Mouse (Mus musculus) hindbrain, postnatal 0 days (tissue): Measurements from ENCODE around the gene Pik3ca. TPM values are rescaled to one million over a fixed set of nuclear protein-coding genes. Genes with fewer than 3 reads are reported as not detected.

Experiments
- ATAC-seq: fragments of 200-750 bp; cut with Nextera tagmentation; 2 replicates; pipeline ENCODE4 v1.8.0; 2017; ENCODE audit warnings: mild to moderate bottlenecking, moderate TSS enrichment, moderate library complexity
- DNase-seq: peaks from one replicate; pipeline ENCODE4 v3.0.0-alpha.2; 2015; ENCODE audit warnings: low spot score
- H3K27ac ChIP-seq: fragments of 300-500 bp; sonication (generic); 2 replicates; pipeline ENCODE4 v1.5.1; 2014; ENCODE audit warnings: mild to moderate bottlenecking
- H3K27me3 ChIP-seq: fragments of 300-500 bp; sonication (generic); 2 replicates; pipeline ENCODE4 v1.6.1; 2014; ENCODE audit warnings: low read length, mixed read lengths; ENCODE audit not compliant: insufficient read depth
- H3K36me3 ChIP-seq: fragments of 300-500 bp; sonication (generic); 2 replicates; pipeline ENCODE4 v1.6.1; 2014; ENCODE audit warnings: low read length, mixed read lengths; ENCODE audit not compliant: insufficient read depth
- H3K4me1 ChIP-seq: fragments of 300-500 bp; sonication (generic); 2 replicates; pipeline ENCODE4 v1.6.1; 2014; ENCODE audit warnings: antibody characterized with exemption, low read length, mixed read lengths; ENCODE audit not compliant: insufficient read depth
- H3K4me2 ChIP-seq: fragments of 300-500 bp; sonication (generic); 2 replicates; pipeline ENCODE4 v1.6.1; 2014; ENCODE audit warnings: low read depth, mild to moderate bottlenecking, low read length, moderate library complexity, mixed read lengths
- H3K4me3 ChIP-seq: fragments of 300-500 bp; sonication (generic); 2 replicates; pipeline ENCODE4 v1.5.1; 2014; ENCODE audit warnings: low read length
- H3K9ac ChIP-seq: fragments of 300-500 bp; sonication (generic); replicated peaks from 2 replicates; pipeline ENCODE4 v1.6.1; 2014; ENCODE audit warnings: mild to moderate bottlenecking, low read length, moderate library complexity, mixed read lengths
- H3K9me3 ChIP-seq: fragments of 300-500 bp; sonication (generic); 2 replicates; pipeline ENCODE4 v1.6.1; 2016; ENCODE audit warnings: low read length, mixed read lengths
- CTCF ChIP-seq: IDR thresholded peaks from 2 replicates; pipeline ENCODE4 v1.5.1; 2016; ENCODE audit warnings: antibody characterized with exemption, control low read depth, low read depth
- WGBS: fragments of 180-500 bp; shearing (Covaris S2); extraction: QIAGEN DNeasy Blood & Tissue Kit; methylation state at CpG from one replicate; pipeline ENCODE4 v1.1.7; 2014; 5-methylcytosine and 5-hydroxymethylcytosine counted together
- polyA plus RNA-seq: library from polyadenylated mRNA; unstranded; fragments of >200 nt; fragmentation: Nextera tagmentation; extraction: Ambion mirVana; gene quantifications from 2 replicates; pipeline ENCODE4 v1.2.1, GENCODE M21; 2015
- total RNA-seq: library from RNA; depleted of rRNA; stranded (reverse); fragments of >200 nt; gene quantifications from 2 replicates; pipeline ENCODE4 v1.2.3, GENCODE M21; 2014

Pik3ca gene
- total and polyA plus RNA-seq, 2 experiments from 2014 or later = 9.0 to 35.0 TPM

DNA sequence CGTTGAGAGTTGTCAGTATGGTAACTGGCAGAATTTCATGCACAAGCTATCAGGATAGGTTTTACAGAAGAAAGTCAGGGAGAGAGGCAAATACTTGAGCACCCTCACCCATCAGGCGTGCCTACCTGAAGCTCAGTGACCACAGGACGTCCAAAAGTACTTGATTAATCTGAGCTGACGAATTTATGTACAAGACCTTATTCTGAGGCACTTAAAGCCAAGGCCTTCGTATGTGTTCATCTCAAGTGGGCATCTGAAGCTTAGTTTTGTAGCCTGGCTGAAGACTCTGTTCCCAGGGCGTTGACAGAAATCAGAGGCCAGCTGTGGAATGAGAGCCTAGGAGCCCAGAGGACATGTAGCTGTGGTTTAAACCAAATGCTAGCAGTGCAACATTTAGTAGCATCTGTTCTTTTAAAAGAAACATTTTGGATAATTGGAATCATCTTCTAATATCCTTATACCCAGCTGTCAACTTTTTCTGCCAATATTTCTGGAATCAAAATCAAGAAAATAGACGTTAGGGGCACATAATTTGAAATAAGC lies 15.1 kb downstream of the Pik3ca start:
- Histone ChIP-seq H3K27ac (no peak overlapping the region), H3K4me2 (no peak overlapping the region), H3K9ac (no peak overlapping the region), H3K4me1 (no peaks in the 10 kb centered on the region; the same call in 1 of the 2 replicates), H3K36me3 (no peaks in the 10 kb centered on the region), H3K27me3 (no peaks in the 10 kb centered on the region), H3K9me3 (no peaks in the 10 kb centered on the region), H3K4me3 (no peak overlapping the region)
- ATAC-seq = no peak
- TF ChIP-seq CTCF = no peak
- DNase-seq = no peak
- 76% methylated on average over 7 of the region's 7 CpGs for whole genome bisulfite sequencing

DNA sequence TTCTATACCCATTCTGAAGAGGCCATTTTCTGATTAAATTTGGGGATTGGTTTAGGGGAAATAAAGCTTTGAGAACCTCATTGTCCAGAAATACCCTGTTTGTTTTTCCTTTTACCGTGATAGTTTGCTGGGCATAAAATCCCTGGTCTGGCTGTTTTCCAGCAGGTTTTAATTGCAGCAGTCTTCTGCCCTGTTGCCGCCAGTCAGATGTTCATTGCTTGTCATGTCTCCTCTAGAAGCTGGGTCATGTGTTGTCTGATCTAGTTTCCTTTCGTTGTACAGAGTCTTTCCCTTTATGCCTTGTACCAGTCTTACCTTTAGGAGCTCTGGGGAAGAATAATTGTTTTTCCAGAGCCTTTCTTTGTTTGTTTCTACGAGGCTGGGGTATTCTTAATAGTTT lies 16.9 kb downstream of the Pik3ca start:
- no peak for ATAC-seq
- DNase-seq = peak; percentile 30
- Histone ChIP-seq H3K27me3 (no peaks in the 10 kb centered on the region), H3K4me3 (no peak overlapping the region), H3K27ac (no peak overlapping the region), H3K9me3 (no peaks in the 10 kb centered on the region), H3K4me1 (no peaks in the 10 kb centered on the region; the same call in 1 of the 2 replicates), H3K4me2 (no peak overlapping the region), H3K9ac (no peak overlapping the region), H3K36me3 (no peaks in the 10 kb centered on the region)
- no peak for TF ChIP-seq CTCF
- WGBS = 21% methylated on average over 4 of the region's 4 CpGs

DNA sequence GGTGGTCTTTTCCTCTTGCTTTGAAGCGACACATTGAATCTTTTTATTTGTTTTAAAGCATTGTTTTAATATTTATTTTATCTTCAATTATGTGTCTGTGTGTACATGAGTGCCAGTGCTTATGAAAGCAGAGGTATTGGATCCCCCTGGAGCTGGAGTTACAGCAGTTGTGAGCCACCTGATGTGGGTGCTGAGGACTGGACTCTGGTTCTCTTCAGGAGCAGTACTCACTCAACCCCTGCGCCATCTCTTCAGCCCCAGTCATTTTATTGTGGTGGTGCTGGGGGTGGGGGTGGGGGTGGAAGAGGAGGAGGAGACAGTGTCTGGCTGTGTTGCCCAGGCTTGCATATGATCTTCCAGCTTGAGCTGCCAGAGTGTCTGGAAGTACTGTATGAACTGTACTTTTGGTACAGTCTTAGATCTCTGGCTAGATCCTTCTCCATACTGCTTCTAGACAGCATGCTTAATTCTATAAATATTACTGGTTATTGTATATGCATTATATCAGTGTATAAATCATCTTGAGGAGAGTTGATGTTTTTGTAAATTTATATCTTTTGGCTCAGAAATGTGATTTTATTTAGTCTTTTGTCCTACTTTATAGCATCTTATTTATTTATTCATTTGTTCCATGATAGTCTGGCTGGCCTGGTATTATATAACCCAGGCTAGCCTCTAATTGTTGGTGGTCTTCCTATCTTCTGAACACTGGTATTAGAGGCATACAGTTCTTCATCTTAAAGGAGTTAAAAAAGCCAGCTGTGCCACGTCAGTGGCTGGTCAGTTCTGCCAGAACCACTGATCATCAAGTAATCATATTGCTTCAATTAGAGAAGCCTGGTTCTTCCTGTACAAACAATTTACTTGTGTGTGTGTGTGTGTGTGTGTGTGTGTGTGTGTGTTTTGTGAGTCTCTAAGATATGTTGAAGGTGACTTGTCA lies 18.2 kb downstream of the Pik3ca start:
- Histone ChIP-seq H3K4me2 (no peak overlapping the region), H3K4me1 (no peaks in the 10 kb centered on the region; the same call in 1 of the 2 replicates), H3K27me3 (no peaks in the 10 kb centered on the region), H3K27ac (no peak overlapping the region), H3K9ac (no peak overlapping the region), H3K36me3 (no peaks in the 10 kb centered on the region), H3K4me3 (no peak overlapping the region), H3K9me3 (no peaks in the 10 kb centered on the region)
- 77% methylated on average over 3 of the region's 3 CpGs for WGBS
- ATAC-seq = no peak
- no peak for DNase-seq
- TF ChIP-seq CTCF = no peak

DNA sequence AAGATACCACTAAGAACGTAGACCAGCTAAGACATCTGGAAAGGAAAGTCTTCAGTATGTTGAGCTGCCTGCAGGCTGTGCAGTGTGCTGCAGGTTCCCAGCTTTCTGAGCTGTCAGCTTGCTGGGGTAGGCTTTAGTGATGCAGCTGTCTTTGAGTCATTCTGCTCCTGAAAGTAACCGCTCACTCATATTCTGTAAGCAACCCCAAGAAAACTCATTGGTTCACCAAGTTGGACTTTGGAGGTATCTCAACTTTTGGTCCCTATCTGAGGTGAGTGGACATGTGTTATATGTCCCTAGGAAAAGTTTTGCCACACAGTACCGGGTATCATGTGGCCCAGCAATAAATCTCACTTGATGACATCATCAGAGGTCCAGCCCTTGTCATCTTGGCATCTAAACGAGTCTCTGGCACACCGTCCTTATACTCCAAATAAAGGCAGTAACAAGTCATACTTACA lies 20.3 kb downstream of the Pik3ca start:
- Histone ChIP-seq H3K27ac (no peak overlapping the region), H3K4me1 (no peaks in the 10 kb centered on the region), H3K36me3 (no peaks in the 10 kb centered on the region), H3K27me3 (no peaks in the 10 kb centered on the region), H3K9ac (no peak overlapping the region), H3K4me3 (no peak overlapping the region), H3K4me2 (no peak overlapping the region), H3K9me3 (no peaks in the 10 kb centered on the region)
- WGBS = 87% methylated on average over 5 of the region's 5 CpGs
- no peak for DNase-seq
- no peak for ATAC-seq
- no peak for TF ChIP-seq CTCF

DNA sequence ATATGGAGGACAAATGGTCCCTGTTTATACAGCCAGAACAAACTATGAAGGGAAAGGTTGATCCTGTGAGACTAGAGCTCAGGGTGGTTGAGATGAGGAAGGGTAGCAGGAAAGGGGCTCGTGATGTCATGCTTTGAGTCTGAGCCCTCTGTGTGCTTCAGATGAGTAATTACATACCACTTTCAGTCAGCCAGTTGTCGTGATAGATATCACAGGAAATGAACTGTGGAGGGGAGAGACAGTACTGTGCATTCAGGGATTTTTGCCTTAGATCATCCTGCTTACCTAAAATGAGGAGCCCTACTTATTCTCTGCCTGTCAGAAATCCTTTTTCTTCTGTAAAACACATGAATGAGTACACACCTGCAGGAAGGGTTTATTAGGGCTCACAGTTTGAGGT lies 22.4 kb downstream of the Pik3ca start:
- H3K27me3 ChIP-seq = no peaks in the 10 kb centered on the region
- DNase-seq (no peak), ATAC-seq (no peak)
- H3K4me3 ChIP-seq = no peak overlapping the region
- no peak for TF ChIP-seq CTCF
- H3K4me1 ChIP-seq = no peaks in the 10 kb centered on the region
- no peak overlapping the region for H3K9ac ChIP-seq
- 82% methylated on average over 2 of the region's 2 CpGs for WGBS
- H3K36me3 ChIP-seq = no peaks in the 10 kb centered on the region
- no peak overlapping the region for H3K27ac ChIP-seq
- H3K4me2 ChIP-seq = no peak overlapping the region
- H3K9me3 ChIP-seq = no peaks in the 10 kb centered on the region

DNA sequence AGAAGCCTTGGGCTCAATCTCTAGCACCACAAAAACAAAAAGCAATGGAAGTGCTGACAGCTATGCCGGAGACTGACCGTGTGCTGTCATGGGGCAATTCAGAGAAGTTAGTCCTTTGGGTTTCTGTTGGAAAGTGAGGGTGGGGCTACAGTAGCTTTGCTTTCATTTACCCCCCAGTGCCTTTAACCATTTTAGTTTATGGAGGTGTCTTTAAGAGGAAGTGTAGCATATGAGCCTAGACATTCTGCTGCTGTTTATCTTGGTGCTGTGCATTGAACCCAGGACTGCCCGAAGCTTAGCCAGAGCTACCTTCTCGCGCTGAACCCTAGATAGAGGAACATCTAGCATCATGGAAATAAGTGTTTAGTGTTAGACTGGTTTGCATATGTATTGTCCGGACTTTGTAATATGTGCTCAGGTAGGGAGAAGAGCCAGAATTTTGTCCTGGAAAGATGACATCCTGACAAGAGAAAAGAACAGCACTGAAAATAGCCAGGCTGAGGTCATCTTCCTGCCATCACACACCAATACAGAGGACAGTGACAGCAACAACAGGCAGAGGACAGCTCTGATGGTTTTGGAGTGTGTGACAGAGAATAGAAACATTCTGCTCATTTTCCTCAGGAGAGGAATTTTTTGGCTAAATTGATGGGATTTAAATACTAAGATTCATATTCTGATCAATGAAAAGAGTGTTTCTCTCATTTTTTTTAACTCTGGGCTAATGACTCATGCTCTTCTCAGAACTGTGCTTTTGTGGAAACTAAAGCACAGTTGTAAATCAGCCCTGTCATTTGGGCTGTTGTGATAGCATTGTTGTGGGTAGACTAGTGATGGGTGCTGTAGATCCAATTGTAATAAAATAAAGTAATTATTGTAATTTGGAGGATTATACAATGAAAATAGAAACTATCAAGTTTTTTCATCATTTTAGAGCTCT lies 23.9 kb downstream of the Pik3ca start:
- no peak for ATAC-seq
- Histone ChIP-seq H3K27me3 (no peaks in the 10 kb centered on the region), H3K27ac (no peak overlapping the region), H3K9me3 (no peaks in the 10 kb centered on the region), H3K4me3 (no peak overlapping the region), H3K9ac (no peak overlapping the region), H3K4me2 (no peak overlapping the region), H3K4me1 (no peaks in the 10 kb centered on the region), H3K36me3 (no peaks in the 10 kb centered on the region)
- no peak for TF ChIP-seq CTCF
- WGBS = 94% methylated on average over 6 of the region's 6 CpGs
- no peak for DNase-seq
